Mouse (Mus musculus): ENCODE data around the gene Grn. TPM values are rescaled to one million over a fixed set of nuclear protein-coding genes. Genes with fewer than 3 reads are reported as not detected.
A peak's percentile ranks its signal among the peaks of the same experiment; 100 is the strongest.

Gene Grn
- polyA plus RNA-seq, 1 experiment from 2014 or later: 88.9 TPM

DNA sequence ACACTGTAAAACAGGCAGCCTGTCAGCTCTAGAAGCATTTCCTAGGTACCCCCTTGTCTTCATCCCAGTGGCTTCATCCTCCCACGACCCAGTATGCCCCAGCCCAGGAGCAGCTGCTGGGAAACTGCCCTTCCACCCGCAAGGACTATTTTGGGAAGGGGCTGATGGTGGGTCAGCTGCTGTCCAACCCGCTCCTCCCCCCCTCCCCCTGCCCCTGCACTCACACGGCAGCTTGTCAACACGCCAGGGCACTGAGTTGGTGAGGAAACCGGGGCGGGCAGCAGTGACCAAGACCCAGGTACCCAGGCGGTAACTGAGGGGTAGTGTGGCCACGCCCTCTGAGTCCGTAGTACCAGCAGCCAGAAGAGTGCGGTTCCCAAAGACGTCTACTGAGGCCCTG lies 13.6 kb downstream of the Grn start:
- peaks cover 64% of the 10 kb centered on the region for H3K4me1 ChIP-seq (replicated peaks)
- H3K27ac ChIP-seq: no peak overlapping the region
- H3K9me3 ChIP-seq: no peaks in the 10 kb centered on the region
- DNase-seq (ENCODE audit: low spot score): no peak
- peaks cover 55% of the 10 kb centered on the region for H3K36me3 ChIP-seq
- peaks cover 44% of the 10 kb centered on the region for H3K27me3 ChIP-seq (ENCODE audit: insufficient read depth, poor library complexity, severe bottlenecking)
- WGBS: 69% methylated on average over 12 of the region's 12 CpGs
- no peak overlapping the region for H3K4me3 ChIP-seq

DNA sequence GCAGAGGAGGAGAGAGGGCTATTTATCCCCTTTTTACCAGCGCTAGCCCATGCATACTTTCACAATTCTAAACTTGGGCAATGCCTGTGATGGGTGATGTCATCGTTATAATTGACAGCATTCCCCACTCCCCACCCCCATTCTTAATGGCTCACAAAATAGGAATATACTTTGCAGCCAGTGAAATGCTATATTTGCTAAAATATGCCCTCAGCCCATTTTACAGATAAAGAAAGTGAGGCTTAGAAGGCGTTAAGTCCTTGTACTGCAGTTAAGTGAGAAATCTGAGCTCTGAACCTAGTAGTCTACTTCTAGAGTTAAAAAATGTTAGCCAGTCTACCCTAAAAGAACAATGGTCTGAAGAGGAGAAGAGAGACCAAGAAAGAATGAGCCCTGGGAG lies 14.2 kb downstream of the Grn start:
- Histone ChIP-seq H3K4me1 (replicated peaks) (peaks cover 61% of the 10 kb centered on the region), H3K27ac (no peak overlapping the region), H3K9me3 (no peaks in the 10 kb centered on the region), H3K36me3 (peaks cover 49% of the 10 kb centered on the region), H3K27me3 (ENCODE audit: insufficient read depth, poor library complexity, severe bottlenecking) (peaks cover 44% of the 10 kb centered on the region), H3K4me3 (no peak overlapping the region)
- no peak for DNase-seq (ENCODE audit: low spot score)
- 75% methylated on average over 3 of the region's 3 CpGs for WGBS

DNA sequence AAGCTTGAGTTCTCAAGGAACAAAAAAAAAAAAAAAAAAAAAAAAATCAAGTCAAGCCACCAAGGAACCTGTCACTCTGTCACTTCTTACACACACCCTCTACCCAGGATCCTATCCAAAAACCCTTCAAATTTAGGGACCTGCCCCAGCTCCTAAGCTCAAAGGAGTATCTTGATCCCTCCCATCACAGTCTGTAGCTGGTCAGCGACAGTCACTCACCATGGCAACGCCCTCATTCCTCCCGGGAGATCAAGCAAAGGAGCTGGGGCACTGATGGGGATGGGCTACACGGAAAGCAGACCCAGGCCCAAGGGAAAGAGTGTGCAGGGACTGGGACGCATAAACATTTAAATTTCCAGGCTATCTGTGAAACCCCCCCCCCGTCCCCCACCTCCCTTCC lies 14.7 kb downstream of the Grn start:
- peak; percentile 47 for DNase-seq (ENCODE audit: low spot score)
- Histone ChIP-seq H3K36me3 (peaks cover 44% of the 10 kb centered on the region), H3K4me1 (replicated peaks) (peaks cover 59% of the 10 kb centered on the region), H3K9me3 (no peaks in the 10 kb centered on the region), H3K27me3 (ENCODE audit: insufficient read depth, poor library complexity, severe bottlenecking) (peaks cover 44% of the 10 kb centered on the region), H3K4me3 (peak overlapping the region; percentile 94), H3K27ac (0 out of 2 replicates have a peak overlapping the region, but pooled peaks have one; percentile 99)
- 8% methylated on average over 6 of the region's 6 CpGs for WGBS

DNA sequence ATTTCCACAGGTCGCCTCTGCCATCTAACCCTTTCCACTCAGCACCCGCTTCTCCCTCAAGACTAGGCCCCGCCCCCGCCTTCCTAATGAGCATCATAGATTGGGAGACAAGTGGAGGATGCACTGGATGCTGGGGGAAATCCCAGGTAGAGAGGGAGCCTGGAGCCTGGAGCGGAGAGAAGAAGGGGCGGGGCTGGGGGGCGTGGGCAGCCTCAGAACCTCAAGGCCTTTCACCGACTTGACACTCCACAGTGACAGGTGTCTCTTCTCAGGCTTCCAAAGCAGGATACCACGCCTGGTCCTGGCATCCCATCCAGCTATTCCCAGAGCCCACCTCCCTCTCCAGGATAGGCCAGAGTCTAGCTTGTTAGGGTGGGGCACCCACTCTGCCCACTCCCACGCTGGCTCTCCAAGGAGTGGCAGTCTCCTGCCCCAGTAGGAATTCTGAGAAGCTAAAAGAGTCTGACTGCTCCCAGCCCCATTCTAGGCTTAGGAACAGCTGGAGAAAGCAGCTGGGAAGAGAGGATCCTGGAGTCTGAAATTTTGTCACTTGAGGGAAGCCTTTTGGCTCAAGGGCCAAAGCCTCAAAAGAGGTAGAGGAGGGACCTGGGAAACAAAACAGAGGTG lies 15.3 kb downstream of the Grn start:
- 17% methylated on average over 10 of the region's 10 CpGs for WGBS
- Histone ChIP-seq H3K9me3 (no peaks in the 10 kb centered on the region), H3K4me1 (replicated peaks) (peaks cover 58% of the 10 kb centered on the region), H3K27ac (peak overlapping the region; percentile 99), H3K27me3 (ENCODE audit: insufficient read depth, poor library complexity, severe bottlenecking) (peaks cover 44% of the 10 kb centered on the region), H3K36me3 (peaks cover 38% of the 10 kb centered on the region), H3K4me3 (peak overlapping the region; percentile 94)
- DNase-seq (ENCODE audit: low spot score): no peak

DNA sequence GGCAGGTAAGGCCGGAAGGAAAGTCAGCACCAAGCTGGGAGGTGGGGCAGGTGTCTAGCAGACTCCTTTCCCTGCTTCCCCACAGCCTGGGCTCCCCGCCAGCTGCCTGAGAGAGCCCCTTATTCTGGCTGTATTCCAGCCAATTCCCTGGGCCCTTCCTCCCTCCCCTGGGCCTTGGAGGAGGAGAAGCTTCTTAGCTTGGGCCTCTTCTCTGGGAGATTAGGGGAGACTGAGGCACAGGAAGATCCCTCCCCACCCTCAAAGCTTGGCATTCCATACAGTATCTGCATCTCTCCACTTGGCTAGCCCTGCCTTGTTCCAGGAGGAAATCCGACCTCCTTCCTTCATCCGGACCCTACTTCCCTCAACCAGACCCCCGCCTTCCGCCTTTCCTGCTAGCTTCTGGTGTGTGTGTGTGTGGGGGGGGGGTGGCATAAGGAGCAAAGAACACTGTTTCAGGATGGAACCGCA lies 15.8 kb downstream of the Grn start:
- H3K9me3 ChIP-seq: no peaks in the 10 kb centered on the region
- no peak for DNase-seq (ENCODE audit: low spot score)
- 21% methylated on average over 7 of the region's 7 CpGs for WGBS
- H3K27ac ChIP-seq: peak overlapping the region; percentile 99
- H3K4me1 ChIP-seq (replicated peaks): peaks cover 58% of the 10 kb centered on the region
- peaks cover 47% of the 10 kb centered on the region for H3K27me3 ChIP-seq (ENCODE audit: insufficient read depth, poor library complexity, severe bottlenecking)
- peaks cover 33% of the 10 kb centered on the region for H3K36me3 ChIP-seq
- H3K4me3 ChIP-seq: peak overlapping the region; percentile 94

DNA sequence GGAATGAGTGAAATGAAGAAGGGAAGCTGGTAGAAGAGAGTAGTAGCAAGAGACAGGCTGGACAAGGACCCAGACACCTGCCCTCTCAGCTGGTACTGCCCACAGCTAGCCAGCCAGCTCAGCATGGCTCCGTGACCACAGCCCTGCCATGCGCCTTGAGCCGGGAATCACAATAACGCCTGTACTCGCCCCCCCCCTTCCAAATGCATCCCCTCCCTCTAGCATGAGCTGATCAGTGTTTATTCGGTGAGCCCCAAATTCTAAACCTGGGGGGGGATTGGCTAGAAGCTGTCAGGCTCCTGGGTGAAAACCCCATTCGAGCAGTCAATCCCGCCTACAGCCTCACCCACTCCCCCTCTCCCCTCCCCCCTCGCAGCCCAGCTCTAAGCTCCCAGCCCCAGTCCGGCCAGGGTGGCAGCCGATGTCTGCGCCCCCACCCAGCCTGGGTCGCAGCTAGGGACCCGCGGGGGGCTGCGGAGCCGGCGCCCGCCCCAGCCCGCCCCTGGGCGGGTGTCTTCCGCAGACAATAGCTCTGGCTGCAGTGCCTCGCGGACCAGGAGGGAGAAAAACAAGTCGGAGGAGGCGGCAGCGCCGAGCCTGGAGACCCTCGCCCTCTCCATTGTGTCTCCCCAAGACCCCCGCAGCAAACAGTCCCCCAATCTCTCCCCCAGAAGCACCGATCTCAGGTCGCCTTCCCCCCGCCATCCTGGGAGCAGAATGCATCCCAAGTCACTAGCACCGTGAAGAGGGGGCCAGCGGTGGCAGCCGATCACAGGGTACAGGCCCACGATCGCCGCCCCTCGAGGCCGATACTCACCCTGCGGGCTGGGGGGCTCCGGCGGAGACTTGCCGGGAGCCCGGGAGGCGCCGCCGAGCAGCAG lies 16.7 kb downstream of the Grn start:
- H3K36me3 ChIP-seq: peaks cover 24% of the 10 kb centered on the region
- no peaks in the 10 kb centered on the region for H3K9me3 ChIP-seq
- DNase-seq (ENCODE audit: low spot score): peak; percentile 77
- H3K27me3 ChIP-seq (ENCODE audit: insufficient read depth, poor library complexity, severe bottlenecking): peaks cover 49% of the 10 kb centered on the region
- peak overlapping the region; percentile 94 for H3K4me3 ChIP-seq
- WGBS: under 1% methylated on average over 49 of the region's 49 CpGs
- peaks cover 58% of the 10 kb centered on the region for H3K4me1 ChIP-seq (replicated peaks)
- H3K27ac ChIP-seq: peak overlapping the region; percentile 99

DNA sequence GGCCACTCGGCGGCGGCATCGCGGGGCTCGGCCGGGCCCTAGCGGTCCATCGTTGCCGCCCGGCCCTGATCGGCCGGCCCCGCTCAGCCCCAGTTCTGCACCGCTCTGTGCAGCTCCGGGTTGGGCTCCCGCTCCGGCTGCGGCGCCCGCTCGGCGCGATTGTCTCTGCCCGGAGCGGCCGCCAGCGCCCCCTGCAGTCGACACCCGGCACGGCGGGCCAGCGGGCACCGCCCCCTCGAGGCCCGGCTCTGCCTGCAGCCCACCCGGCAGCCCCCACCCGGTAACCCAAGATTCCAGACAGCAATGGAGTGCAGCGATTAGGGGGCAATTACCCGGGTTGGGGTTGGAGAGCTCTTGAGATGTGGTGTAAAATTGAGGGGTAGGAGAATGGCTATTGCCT lies 17.4 kb downstream of the Grn start, which contains the start of gene Fam171a2:
TSS of gene Fam171a2 (minus strand) at position 186 of the 400 bp plus-strand sequence.
- under 1% methylated on average over 40 of the region's 40 CpGs for WGBS
- Histone ChIP-seq H3K9me3 (no peaks in the 10 kb centered on the region), H3K36me3 (peaks cover 17% of the 10 kb centered on the region), H3K27ac (peak within 1 kb of the TSS; percentile 99), H3K27me3 (ENCODE audit: insufficient read depth, poor library complexity, severe bottlenecking) (peaks cover 56% of the 10 kb centered on the region), H3K4me1 (replicated peaks) (peaks cover 58% of the 10 kb centered on the region), H3K4me3 (peak within 1 kb of the TSS; percentile 94)
- peak; percentile 91 for DNase-seq (ENCODE audit: low spot score)

DNA sequence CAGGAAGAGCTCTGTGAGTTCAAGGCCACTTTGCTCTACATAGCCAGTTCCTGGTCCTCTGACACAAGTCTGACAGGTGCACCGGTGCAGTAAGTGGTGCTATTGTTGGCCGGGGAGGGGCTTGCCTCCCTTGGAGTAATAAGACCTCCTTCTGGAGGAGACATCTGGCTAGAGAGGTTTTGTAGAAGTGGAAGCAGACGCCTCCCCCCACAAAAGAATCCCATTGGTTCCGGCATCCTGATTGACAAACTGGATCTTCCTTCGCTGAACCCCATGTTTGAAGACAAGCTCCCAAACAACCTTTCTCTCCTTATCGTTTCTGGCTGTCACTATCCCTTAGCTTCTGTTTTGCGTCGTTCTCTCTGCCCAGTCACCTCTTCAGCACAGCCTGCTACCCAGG lies 18.2 kb downstream of the Grn start:
- Histone ChIP-seq H3K9me3 (no peaks in the 10 kb centered on the region), H3K4me1 (replicated peaks) (peaks cover 63% of the 10 kb centered on the region), H3K36me3 (peaks cover 10% of the 10 kb centered on the region), H3K27me3 (ENCODE audit: insufficient read depth, poor library complexity, severe bottlenecking) (peaks cover 63% of the 10 kb centered on the region), H3K27ac (no peak overlapping the region), H3K4me3 (peak overlapping the region; percentile 94; the same call in 1 of the 2 replicates)
- no peak for DNase-seq (ENCODE audit: low spot score)
- WGBS: 13% methylated on average over 8 of the region's 8 CpGs

DNA sequence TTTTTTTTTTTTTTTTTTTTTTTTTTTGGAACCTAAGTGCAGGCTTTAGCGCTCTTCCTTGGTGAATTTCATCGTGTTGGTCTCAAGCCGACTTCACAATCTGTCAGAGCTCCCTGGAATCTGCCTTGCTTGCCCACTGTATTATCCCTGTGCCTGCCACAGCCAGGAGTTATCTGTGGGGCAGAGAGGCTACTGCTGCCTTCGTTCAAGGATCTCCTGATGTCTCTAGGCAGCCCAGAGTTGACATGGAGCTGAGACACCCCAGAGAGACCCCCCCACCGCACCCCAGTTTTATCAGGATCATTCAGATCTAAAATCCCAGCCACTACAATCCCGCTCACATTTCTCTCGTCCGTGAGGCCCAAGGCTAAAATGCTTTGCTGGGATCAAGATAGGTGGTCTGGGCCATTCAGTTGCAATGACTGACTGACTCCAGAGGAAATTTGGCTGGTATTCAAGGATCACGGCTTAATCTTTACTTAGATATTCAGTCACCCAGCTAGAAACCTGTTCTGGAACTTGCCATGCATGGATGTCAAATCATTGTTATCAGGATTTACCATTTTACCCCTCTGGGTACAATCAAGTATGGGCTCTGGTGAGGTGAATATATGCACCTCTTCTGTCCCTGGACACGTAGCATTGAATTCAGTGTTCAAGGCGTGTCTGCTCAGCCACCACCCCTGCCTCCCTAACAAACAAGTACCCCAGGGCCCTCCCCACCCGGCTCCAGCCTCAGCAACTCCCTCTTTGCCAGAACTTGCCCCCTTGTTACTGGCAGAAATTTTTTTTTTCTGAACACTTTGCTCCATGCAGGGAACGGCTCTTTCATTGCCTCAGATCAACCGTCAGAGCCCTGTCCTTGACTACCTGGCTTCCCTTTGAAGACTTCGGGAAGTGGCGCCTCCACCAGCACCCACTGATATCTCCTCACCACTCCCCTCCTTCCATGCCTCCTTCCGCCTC lies 19.2 kb downstream of the Grn start:
- Histone ChIP-seq H3K27ac (no peak overlapping the region), H3K27me3 (ENCODE audit: insufficient read depth, poor library complexity, severe bottlenecking) (peaks cover 73% of the 10 kb centered on the region), H3K4me3 (no peak overlapping the region), H3K36me3 (0 out of 2 replicates have a peak, but pooled peaks cover under 1% of the 10 kb centered on the region), H3K4me1 (replicated peaks) (peaks cover 55% of the 10 kb centered on the region), H3K9me3 (no peaks in the 10 kb centered on the region)
- WGBS: 49% methylated on average over 17 of the region's 17 CpGs
- DNase-seq (ENCODE audit: low spot score): no peak

DNA sequence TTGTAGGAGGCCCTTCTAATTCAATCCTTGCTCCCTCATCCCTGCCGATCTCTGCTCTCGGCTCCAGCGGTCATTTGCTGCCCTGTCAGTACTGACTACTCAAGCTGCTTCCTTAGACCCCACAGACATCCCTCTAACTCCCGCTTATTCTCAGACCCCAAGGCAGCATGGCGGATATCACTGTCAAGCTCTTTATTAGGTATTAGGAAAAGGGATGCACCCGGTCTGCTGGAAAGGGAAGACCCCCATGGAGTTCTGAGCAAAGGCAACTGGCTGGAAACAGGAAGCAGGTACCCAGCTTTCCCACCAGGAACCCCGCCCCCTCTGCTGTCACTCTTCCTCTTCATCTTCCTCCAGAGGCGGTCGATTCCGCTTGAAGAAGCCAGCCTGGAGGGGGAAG lies 23.0 kb downstream of the Grn start:
- H3K27me3 ChIP-seq (ENCODE audit: insufficient read depth, poor library complexity, severe bottlenecking): peaks cover 94% of the 10 kb centered on the region
- no peak overlapping the region for H3K27ac ChIP-seq
- peak overlapping the region; percentile 13; the same call in 1 of the 2 replicates for H3K4me3 ChIP-seq
- no peaks in the 10 kb centered on the region for H3K36me3 ChIP-seq
- H3K9me3 ChIP-seq: no peaks in the 10 kb centered on the region
- DNase-seq (ENCODE audit: low spot score): peak; percentile 24
- H3K4me1 ChIP-seq (replicated peaks): peaks cover 42% of the 10 kb centered on the region
- 20% methylated on average over 10 of the region's 10 CpGs for WGBS

DNA sequence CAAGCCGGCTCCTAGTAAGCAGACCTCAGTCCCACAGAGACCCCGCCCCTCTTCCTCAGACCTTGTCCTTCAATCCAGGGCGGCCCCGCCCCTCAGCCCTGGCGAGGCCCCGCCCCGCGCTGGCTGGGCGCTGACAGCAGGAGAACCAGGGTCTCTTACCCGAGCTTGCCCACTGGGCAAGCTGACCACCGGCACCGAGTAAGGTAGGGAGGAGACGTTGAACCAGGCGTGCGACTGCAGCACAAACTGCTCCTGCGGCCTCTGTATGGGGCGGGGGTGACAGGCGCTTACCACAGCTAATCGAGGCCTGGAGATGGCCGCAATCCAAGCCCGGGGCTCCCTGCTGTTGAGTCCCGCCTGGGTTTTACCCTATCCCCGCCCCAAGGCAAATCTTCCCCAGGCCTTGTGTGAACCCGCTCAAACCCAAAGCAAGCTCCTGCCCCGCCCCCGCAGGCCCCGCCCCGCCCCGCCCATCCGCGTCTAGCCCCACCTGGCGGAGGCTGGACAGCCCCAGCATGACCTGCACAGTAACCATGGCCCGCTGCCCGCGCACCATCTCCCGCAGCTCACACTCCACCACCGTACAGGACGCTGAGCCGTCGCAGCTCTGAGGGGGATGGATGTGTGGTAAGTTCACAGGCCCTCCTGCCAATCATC lies 25.8 kb downstream of the Grn start:
- peak overlapping the region; percentile 75 for H3K27ac ChIP-seq
- H3K4me1 ChIP-seq (replicated peaks): peaks cover 33% of the 10 kb centered on the region
- WGBS: under 1% methylated on average over 40 of the region's 40 CpGs
- peak overlapping the region; percentile 64 for H3K4me3 ChIP-seq
- peaks cover 86% of the 10 kb centered on the region for H3K27me3 ChIP-seq (ENCODE audit: insufficient read depth, poor library complexity, severe bottlenecking)
- no peaks in the 10 kb centered on the region for H3K36me3 ChIP-seq
- H3K9me3 ChIP-seq: no peaks in the 10 kb centered on the region
- peak; percentile 83 for DNase-seq (ENCODE audit: low spot score)

DNA sequence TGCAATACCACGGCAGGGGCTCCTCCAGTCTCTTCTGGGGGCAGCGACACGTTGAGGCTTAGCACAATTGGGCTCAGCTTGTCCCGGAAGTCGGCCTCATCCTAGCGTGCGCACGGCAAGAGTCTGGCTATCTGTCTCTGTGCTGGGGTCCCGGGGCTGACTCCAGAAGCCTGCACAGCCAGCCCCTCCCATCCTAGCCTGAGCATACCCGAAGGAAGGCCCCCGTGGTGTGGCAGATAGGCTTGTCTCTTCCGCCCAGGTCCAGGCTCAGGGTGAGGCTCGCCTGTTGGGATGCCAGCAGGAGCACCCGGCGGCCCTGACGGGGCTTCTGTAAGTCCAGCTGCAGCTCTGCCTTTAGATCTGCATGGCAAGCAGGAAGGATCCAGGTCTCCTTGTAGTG lies 30.4 kb downstream of the Grn start:
- H3K36me3 ChIP-seq: no peaks in the 10 kb centered on the region
- H3K27me3 ChIP-seq (ENCODE audit: insufficient read depth, poor library complexity, severe bottlenecking): peaks cover 68% of the 10 kb centered on the region
- no peak for DNase-seq (ENCODE audit: low spot score)
- H3K4me1 ChIP-seq (replicated peaks): peaks cover 30% of the 10 kb centered on the region
- H3K9me3 ChIP-seq: no peaks in the 10 kb centered on the region
- H3K4me3 ChIP-seq: no peak overlapping the region
- H3K27ac ChIP-seq: no peak overlapping the region
- 59% methylated on average over 16 of the region's 16 CpGs for WGBS

Measured in hindbrain, embryonic 10.5 days (tissue).